Mouse (Mus musculus): Measurements from ENCODE around the gene Mdga2.

- no peak for TF ChIP-seq GATA1 (IDR thresholded peaks at IDR 0.05; ENCODE audit: borderline replicate concordance, low read length)
- no peak for TF ChIP-seq FLI1 (IDR thresholded peaks at IDR 0.05; ENCODE audit: low read length)
Measured at GRCm38 (mm10) chr12:66679558-66679957, 542.8 kb downstream of the Mdga2 start.

Measured in megakaryocyte, embryonic 14.5 days (primary cell).